In genomic region chr4:82831155-82831554, GRCm38 (mm10) we compare ENCODE assay signal across 38 mouse cellular contexts. TPM values are rescaled to one million over a fixed set of nuclear protein-coding genes. Genes with fewer than 3 reads are reported as not detected.
"Had no signal": no experiment of that assay in that cellular context is flagged by ENCODE, and none has a peak within 500 bp of the region (broad histone marks: within the 10 kb centered on the region; RNA-seq: fewer than 3 reads in every experiment).

No protein-coding gene starts in this region.

- H3K36me3 ChIP-seq: midbrain, embryonic 15.5 days had no signal

- H3K4me2 ChIP-seq: limb, embryonic 12.5 days; limb, embryonic 13.5 days; limb, embryonic 15.5 days; liver, embryonic 11.5 days; liver, embryonic 12.5 days; liver, embryonic 13.5 days; liver, embryonic 15.5 days; lung, embryonic 14.5 days; lung, embryonic 15.5 days; midbrain, embryonic 11.5 days; midbrain, embryonic 12.5 days; midbrain, embryonic 13.5 days; midbrain, embryonic 15.5 days; neural tube, embryonic 12.5 days had no signal

- H3K27ac ChIP-seq: limb, embryonic 10.5 days; limb, embryonic 12.5 days; limb, embryonic 13.5 days; limb, embryonic 15.5 days; liver, embryonic 12.5 days; liver, embryonic 13.5 days; liver, embryonic 14.5 days; liver, embryonic 15.5 days; lung, embryonic 15.5 days; macrophage; midbrain, embryonic 10.5 days; midbrain, embryonic 12.5 days; midbrain, embryonic 13.5 days; midbrain, embryonic 15.5 days; neural tube, embryonic 12.5 days had no signal

- ATAC-seq: liver, embryonic 12.5 days; liver, postnatal 0 days; lung, postnatal 0 days; midbrain, embryonic 13.5 days; midbrain, embryonic 15.5 days; midbrain, embryonic 16.5 days had no signal

- DNase-seq: liver; liver, embryonic 13.5 days; liver, postnatal 0 days; lung, adult 18-20 months; lung, adult 2 months; lung, embryonic 14.5 days; lung, postnatal 10 days; lung, postnatal 14 days; lung, postnatal 36 days; lung, postnatal 4 days; midbrain, embryonic 14.5 days had no signal

- H3K27me3 ChIP-seq: limb, embryonic 12.5 days; limb, embryonic 13.5 days; limb, embryonic 15.5 days; liver, embryonic 12.5 days; liver, embryonic 13.5 days; liver, embryonic 15.5 days; lung, embryonic 15.5 days; megakaryocyte, embryonic 14.5 days; midbrain, embryonic 12.5 days; midbrain, embryonic 13.5 days; midbrain, embryonic 15.5 days; neural tube, embryonic 12.5 days had no signal

- H3K4me3 ChIP-seq: limb, embryonic 10.5 days; limb, embryonic 12.5 days; limb, embryonic 13.5 days; limb, embryonic 15.5 days; liver, embryonic 12.5 days; liver, embryonic 13.5 days; liver, embryonic 15.5 days; lung, embryonic 15.5 days; megakaryocyte, embryonic 14.5 days; midbrain, embryonic 10.5 days; midbrain, embryonic 12.5 days; midbrain, embryonic 13.5 days; midbrain, embryonic 15.5 days; myocyte; neural tube, embryonic 12.5 days had no signal

- H3K9ac ChIP-seq: limb, embryonic 12.5 days; limb, embryonic 13.5 days; limb, embryonic 15.5 days; liver, embryonic 12.5 days; liver, embryonic 13.5 days; liver, embryonic 14.5 days; liver, embryonic 15.5 days; liver, postnatal 0 days; lung, embryonic 14.5 days; lung, embryonic 15.5 days; midbrain, embryonic 12.5 days; midbrain, embryonic 13.5 days; midbrain, embryonic 15.5 days; neural tube, embryonic 12.5 days had no signal

- H3K4me1 ChIP-seq: limb, embryonic 10.5 days; limb, embryonic 12.5 days; limb, embryonic 15.5 days; liver, embryonic 12.5 days; liver, embryonic 13.5 days; liver, embryonic 15.5 days; midbrain, embryonic 10.5 days; midbrain, embryonic 12.5 days; midbrain, embryonic 13.5 days; midbrain, embryonic 15.5 days; neural tube, embryonic 12.5 days had no signal

- H3K9me3 ChIP-seq: limb, embryonic 10.5 days; limb, embryonic 12.5 days; limb, embryonic 13.5 days; limb, embryonic 15.5 days; liver, embryonic 12.5 days; liver, embryonic 13.5 days; liver, embryonic 15.5 days; lung, embryonic 15.5 days; megakaryocyte, embryonic 14.5 days; midbrain, embryonic 10.5 days; midbrain, embryonic 12.5 days; midbrain, embryonic 13.5 days; midbrain, embryonic 15.5 days; neural tube, embryonic 12.5 days had no signal

RNA-seq across cellular contexts. Expression of gene Cer1, which starts 53.8 kb away (rescaled TPM):
- total RNA-seq: liver, adult 2 months; megakaryocyte progenitor cell, adult 5-6 weeks; megakaryocyte, adult 5-6 weeks; megakaryocyte-erythroid progenitor cell, adult 5-6 weeks; midbrain, postnatal 0 days; monocyte, adult 5-6 weeks had no signal
- polyA plus RNA-seq: liver, adult 2 months; liver, embryonic 11.5 days; liver, embryonic 12.5 days; liver, embryonic 13.5 days; liver, embryonic 14.5 days; liver, embryonic 15.5 days; liver, embryonic 16.5 days; liver, postnatal 0 days; lung, adult 2 months; lung, postnatal 0 days; macrophage; midbrain, embryonic 10.5 days; midbrain, embryonic 11.5 days; midbrain, embryonic 12.5 days; midbrain, embryonic 14.5 days; midbrain, embryonic 15.5 days; midbrain, embryonic 16.5 days; midbrain, postnatal 0 days; myocyte had no signal
